Mouse (Mus musculus) retina, embryonic 14.5 days (tissue): ENCODE measurements around the gene Apoc2.

Source experiments
- DNase-seq: peaks from one replicate; pipeline ENCODE4 v3.0.0-alpha.2; 2015; ENCODE audit warnings: low spot score

Apoc2 gene

DNA sequence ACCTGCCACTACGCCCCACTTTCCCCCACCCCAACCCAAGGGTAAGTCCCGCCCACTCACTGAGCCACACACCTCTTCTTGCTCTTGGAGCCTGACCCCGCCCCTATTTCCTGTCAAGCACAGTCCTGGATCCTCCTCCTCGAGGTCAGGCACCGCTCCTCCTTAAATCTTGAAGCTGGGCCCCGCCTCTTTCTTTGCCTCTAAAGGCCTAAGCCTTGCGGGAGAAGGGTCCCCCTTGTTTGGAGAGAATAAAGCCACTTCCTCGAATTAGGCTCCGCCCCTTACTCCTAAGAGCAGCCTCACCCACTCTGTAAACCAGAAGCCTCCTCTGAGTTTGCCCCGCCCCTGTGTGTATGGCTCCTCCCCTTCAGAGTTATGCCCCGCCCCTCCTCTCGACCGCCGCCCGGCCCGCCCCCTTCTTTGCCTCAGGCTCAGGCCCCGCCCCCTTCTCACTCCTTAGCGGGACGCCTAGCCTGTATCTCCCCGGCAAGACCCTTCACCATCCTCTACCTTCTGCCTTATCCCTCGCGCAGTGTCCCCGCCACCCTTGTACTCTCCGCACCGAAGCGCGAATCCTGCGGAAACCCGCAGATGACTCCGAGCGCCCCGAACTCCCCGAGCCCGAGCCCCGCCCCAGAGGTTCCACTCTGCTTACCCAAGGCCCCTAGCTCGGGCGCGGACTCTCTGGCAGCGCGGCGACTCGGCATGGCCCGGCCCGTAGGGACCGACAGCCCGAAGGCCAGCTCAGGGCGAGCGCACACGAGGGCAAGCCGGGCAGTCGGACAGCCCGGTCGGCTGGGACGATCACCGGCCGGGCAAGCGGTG is 49.0 kb downstream of the Apoc2 start:
- DNase-seq: peak; percentile 95

DNA sequence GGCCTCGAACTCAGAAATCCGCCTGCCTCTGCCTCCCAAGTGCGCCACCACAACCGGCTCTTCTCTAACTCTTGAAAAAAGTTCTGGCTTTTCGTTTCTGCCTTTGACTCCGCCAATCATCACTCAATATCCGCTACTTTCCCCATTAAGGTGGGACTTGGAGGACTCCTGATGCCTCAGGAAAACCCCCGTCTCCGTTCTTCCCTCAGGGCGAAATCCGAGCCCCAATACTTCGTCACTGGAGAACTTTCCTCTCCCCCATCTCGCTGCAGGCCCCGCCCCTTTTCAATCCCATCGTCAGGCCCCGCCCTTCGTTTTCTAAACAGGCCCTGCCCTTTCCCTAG is 49.6 kb downstream of the Apoc2 start:
- DNase-seq: no peak

DNA sequence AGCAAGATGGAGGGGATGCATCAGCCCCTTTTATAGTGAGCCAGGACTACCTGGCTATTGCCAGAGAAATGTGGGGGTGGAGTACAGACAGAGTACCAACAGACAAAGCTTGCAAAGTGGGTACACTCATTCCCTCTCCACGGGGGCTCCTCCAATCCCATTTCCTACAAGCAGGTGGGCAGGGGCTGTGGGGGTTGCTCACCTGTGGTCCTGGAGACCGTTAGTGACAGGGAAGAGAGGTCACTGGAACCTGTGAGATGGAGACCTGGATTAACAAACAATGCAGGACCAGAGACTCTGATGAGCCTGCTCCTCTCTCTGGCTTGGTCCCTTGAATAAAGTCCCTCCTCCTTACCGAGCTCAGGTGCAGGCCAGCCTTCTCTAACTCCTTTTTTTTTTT is 50.0 kb downstream of the Apoc2 start:
- no peak for DNase-seq

DNA sequence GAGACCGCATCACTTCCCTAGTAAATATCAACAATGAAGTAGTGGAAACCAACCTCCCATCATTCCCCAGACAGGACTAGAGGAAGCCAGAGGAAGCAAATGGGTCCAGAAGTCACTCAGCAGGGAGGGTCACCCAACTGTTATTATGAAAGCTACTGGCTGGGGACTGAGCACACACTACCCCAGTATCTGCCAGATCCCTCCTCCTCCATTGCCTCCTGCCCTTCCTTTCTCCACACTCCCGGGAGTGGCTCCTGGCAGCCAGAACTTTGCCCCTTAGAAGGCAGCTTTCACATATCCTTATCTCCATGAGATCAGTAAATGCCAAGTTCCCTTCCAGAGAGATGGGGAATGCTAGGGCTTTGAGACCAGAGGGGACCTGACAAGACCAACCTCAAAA is 54.3 kb downstream of the Apoc2 start:
- no peak for DNase-seq

DNA sequence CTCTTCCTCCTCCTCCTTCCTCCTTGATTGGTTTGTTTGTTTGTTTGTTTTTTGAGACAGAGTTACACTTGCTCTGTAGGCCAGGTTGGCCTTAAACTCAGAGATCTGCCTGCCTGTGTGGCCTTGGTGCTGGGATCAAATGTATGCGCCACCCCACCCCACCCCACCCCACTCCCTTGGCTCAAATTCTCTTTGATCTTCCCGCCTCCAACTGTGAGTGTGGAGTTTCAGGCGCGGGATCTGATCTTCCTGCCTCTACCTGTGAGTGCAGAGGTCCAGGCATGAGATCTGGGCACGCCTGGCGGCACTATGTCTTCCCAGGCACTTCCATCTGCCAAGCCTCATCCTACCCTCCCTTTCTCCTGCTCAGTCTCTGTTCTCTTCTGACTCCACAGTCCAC is 55.5 kb downstream of the Apoc2 start:
- no peak for DNase-seq
